Mouse (Mus musculus) B cell, adult 2 months (primary cell): Measurements from ENCODE around the gene Mrps30.
"Not testable (repeated sequence)": the region's sequence is repeated elsewhere in the genome, so short reads cannot be mapped to it uniquely, and the experiment has no call there.

Experiments
- DNase-seq, 2 experiments: peaks; one replicate each; pipeline ENCODE4 v3.0.0; 2022

The Mrps30 gene

DNA sequence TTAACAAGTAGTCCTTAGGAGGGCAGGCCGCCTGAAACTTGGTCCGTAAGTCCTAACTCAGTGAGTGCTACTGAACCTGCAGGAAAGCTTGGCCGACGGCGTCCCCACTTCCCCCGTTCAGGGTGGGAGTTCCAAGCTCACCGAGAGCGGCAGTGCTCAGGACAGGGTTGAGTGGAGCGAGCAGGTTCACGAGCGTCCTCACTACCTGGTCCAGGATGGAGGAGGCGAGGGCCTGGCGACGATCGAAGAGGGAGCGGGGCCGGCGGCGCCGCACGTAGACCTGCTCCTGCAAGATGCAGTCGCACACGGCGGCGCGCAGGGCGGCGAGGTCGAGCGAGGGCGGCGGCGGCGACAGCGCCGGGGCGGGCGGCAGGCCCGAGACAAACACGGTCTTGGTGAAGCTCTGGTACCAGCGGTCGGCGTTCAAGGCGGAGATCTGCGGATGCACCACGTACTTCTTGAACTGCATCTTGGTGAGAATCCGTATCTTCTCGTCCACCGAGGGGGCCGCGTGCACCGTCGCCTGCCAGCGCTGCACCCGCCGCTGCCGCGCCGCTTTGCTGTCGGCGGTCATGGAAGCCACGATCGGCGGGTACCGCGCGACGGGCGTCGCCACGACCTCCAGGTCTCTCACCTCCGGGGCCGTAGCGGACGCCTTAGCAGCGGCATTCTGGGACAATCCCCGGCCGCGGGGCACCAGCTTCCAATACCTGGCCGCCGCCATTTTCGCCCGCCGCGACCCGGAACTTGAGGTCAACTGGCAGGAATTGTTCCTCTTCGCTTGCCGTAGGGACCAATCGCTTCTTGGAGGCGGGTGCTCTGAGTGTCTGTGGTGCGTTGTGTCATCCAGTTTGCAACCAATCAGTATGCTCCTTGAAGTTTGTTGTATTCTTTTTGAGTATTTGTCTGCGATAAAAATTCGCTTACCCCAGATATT is at the start of gene Mrps30, which contains the start of gene B430218F22Rik:
Mrps30 (minus strand) TSS at position 742 of the 937 bp plus-strand sequence.
B430218F22Rik (plus strand) TSS at position 120 of the 937 bp plus-strand sequence.
- DNase-seq: peak; percentile 94

DNA sequence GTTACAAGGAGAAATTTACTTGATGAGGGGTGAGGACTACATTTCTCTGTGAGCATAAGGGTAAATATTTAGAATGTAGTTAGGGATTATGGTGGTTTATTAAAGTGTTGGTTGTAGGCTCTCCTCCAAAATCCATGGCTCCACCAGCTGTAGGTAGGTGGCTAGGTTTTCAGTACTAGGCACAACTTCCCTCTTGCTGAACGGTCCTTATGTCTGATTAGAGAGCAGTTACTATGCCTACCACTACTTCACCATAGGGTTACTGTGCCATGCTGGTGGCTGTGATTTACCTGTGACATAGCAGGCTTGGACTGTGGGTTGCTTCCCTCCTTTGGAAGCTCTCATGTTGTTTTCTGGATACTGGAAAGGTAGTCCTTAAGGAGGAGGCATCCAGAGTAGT is 33.8 kb upstream of the Mrps30 start:
- no peak for DNase-seq

DNA sequence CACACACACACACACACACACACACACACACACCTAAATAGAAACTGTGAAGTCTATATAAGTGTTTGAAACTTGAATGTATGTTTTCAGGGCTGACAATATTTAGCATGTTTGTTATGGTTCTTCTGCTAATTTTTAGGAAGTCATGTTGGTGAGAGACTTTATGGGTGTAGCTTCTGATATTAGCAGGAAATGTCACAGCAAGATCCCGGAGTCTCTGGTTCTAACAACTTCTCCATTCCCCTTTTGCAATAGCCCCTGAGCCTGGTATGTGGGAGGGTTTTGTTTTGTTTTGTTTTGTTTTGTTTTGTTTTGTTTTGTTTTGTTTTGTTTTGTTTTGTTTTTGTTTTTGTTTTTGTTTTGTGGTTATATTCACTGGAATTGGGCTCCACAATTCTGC is 33.4 kb upstream of the Mrps30 start:
- DNase-seq: no peak

DNA sequence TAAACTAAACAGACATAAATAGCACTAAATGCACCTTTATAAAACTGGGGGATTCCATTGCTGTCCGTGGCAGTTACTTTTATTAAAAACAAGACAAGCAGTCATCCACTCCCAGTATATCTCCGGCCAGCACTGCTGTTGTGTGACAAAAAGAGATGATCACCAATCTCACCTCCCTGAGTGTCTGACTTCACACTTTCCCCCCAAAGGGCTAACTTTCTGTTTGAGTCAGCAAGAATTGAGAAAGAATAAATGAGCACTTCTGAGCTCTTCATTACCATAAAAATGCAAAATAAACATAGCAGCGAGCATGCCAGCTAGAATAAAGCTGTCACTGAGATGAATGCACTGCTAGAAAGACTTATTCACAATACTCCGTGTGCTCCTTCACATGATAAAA is 31.1 kb upstream of the Mrps30 start:
- DNase-seq: no peak

DNA sequence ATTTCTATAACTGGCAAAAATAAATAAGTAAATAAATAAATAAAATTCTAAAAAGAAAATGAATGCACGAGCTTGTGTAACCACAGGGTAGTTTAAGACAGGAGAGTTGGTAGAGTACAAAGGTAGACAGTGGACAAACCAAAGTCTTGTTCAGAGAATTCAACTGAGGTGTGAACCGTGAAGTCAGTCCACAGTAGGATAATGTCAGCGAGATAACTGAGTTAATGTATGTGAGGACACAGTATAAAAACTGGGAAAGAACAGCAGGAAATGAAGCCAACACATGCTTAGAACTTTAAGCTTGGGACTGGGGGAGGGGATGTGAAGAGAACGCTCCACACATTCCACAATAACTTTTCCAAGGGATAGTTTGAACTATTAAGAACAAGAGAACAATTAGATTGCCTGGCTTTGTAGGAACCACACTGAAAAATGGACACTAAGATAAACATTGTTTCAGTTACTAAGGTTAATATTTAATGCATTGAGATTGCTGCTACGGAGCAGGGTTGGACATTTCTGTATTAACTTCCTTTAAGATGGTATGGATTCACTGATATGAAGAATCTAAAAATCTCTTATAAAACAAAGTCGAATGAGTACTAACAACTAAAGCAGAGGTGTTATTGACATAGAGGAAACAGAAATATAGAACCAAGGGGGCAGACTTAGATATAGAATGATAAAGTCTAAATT is 24.4 kb upstream of the Mrps30 start:
- no peak for DNase-seq

DNA sequence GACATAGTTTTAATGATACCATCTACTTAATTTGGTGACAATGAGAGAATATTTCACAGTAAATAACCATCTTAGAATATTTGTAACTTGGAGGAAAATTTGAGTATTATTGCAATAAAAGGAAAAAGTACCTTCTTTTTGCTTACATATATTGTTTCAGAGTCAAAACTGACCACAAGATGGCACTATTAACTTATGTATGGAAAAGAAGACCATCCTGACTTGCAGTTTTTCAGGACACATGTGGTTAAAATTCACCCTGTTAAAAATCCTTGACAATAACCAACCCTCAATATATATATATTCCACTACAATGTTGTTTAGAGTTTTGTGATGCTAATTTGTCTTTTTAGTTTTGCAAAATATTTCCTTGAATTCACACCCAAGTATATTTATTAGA is 16.5 kb upstream of the Mrps30 start:
- no peak for DNase-seq

DNA sequence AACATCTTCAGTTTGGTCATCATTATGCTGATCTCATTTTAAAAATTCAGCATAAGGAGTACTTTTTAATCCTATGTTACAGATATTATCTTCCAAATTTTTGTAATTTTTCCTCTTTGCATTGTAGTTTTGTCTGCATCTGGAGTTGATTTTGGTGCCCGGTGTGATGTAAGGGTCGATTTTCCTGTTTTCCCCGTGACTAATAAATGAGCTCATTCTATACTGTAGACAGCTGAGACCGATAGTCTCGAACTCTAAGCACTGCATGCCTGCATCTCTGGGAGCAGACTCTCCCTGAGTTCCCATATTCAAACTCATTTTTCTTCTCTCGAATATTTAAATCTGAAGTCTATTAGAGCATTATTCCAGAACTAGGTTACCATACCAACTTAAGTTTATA is 13.3 kb upstream of the Mrps30 start:
- DNase-seq: no peak

DNA sequence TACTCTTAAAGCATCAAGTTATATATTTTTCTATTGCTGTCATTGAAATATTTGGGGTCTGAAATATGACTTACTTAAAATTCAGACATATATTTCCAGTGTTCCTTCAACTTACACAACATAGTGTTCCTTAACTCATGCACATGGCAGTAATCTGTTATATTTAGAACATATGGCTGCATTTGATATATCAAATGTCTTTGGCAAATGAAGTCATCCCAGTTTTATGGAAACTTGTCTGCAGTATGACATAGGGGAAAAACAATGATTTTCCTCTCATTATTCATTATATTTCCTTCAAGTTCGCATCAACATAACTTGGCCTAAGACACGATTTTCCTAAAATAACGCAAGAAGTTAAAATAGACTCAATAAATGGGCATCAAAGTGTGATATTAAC is 8.8 kb upstream of the Mrps30 start:
- no peak for DNase-seq

DNA sequence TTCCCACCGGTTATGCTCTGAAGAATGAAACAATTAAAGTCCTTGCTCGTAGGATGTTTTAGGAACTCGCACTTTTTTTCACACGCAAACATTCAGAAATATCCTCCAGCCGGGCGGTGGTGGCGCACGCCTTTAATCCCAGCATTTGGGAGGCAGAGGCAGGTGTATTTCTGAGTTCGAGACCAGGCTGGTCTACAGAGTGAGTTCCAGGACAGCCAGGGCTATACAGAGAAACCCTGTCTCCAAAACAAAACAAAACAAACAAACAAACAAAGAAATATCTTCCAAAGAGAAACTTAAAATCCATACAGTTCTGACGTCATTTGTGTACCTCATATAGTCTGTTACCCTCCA is 373 bp upstream of the Mrps30 start:
- not testable (repeated sequence) for DNase-seq

DNA sequence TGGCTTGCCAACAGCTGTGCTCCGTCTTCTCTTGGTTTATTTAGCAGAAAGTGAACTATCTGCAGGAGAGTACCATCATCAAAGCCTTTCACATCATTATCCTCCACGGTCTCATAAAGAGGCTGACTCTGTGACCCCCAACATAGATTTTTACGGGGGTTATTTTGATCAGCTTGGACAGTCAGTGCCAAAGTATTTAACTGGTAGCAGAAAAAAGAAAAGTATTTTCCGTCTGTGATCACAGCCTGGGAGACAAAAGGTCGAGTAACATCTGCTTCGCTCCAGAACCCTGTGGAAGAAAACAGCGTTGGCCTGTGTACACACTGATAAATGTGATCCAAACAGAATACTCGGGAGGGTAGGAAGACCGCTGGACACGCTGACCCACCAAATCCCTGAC is 6.7 kb downstream of the Mrps30 start:
- DNase-seq: no peak

DNA sequence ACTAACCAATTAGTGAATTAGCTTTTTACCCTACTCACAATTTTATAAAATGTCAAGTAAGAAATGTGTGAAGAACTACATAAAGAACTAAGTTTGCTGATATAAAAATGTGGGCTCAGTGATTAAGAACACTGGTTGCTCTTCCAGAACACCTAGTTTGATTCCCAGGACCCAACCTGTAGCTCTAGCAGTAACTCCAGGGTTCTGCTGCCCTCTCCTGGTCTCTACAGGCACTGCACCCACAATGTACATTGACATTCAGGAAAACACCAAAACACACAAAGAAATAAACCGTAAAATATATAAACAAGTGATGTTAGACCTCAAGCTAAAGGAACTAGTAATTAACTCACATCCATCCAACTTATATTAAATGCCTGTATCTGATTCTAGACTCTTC is 7.9 kb downstream of the Mrps30 start:
- DNase-seq: peak; percentile 66 to 71

DNA sequence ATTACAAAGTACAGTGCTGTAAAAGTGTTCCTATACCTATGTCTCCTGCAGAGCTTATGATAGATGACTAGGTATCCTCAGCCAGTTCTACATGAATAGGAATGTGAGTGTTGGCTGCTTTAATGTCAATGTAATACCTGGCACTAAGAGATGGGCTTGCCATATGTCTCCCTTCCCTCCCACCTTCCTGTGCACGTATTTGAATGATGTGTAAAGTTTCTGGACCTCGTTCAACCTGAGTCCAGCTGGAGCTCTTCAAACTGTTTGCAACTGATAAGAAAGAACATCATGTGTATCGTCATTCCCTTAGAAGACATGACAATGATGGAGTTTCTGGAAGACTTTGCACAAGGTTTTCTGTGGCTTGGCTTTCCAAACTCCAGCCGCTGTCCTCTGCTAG is 14.2 kb downstream of the Mrps30 start:
- DNase-seq: no peak

DNA sequence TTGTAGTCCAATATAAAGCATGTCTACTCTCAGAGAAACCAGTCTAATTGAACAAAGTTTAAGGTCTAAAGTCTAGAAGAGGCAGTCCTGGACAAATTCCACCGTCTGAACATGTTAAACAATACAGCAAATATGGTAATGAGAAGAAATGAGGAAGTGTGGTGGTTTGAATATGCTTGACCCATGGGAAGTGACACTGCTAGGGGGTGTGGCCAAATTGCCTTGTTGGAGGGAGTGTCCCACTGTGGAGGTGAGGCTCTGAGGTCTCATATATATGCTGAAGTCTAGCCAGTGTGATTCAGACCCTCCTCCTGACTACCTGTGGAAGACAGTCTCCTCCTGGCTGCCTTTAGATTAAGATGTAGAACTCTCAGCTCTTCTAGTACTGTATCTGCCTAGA is 21.3 kb downstream of the Mrps30 start:
- no peak for DNase-seq

DNA sequence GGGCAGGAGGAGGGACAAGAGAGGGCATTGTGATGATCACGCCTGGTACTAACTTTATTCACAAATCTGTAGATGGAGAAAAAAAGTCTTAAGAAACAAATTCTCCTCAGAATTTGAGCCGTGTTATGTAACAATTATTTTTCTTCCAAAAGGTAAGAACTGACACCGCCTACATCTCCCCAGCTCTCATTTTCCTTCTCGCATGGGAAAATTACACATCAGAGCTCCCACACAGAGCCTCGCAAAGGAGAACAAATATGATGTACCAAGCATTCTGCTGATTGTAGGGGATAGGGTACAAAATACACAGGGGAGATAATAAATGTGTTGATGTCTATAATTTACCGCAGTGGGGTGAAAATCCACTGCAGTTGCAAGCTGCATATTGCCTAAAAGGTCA is 23.7 kb downstream of the Mrps30 start:
- DNase-seq: no peak

DNA sequence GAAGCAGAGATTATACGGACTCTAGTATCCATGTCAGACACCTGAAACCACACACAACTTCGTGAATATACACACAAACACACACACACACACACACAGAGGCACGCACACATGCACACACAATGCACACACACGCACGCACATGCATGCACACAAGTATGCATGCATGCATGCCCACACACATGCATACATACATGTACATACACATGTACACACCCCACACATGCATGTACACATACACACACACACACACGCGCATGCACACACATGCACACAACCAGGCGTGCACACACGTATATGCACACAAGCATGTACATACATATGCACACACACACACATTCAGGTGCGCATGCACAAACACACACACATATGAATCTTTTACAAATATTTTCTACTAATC is 36.2 kb downstream of the Mrps30 start:
- DNase-seq: no peak

DNA sequence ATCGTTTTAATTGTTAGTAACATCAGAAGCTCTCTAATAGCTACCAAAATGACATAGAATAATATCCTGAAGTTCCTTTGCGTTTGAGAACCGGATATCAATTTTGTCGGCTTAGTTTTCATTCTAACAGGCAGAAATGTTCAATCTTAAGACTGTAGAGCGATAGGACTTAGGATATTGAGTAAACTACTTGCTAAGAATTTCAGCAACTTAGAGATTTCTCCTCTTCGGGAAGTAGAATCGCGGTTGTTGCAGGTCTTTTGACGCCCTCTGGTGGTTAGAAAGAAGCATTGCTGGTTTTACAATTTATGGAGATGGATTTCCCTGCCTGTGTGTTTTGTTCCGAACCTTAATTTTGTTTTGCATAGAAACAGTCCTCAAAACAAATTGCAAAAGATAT is 36.8 kb downstream of the Mrps30 start:
- DNase-seq: peak in 1 of 2 experiments; percentile 2
